Comparison of ENCODE assay signal across 7 mouse cellular contexts in the genomic region with DNA sequence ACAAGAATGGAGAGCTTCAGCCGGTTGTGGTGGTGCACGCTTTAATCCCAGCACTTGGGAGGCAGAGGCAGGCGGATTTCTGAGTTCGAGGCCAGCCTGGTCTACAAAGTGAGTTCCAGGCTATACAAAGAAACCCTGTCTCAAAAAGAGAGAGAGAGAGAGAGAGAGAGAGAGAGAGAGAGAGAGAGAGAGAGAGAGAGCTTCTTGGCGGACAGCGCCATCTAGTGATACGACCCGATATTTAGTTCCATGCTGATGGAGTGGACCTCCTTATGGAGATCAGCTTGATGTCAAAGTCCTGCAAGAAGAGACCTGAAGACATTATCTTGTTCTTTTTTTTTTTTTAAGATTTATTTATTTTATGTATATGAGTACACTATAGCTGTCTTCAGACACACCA. TPM values are rescaled to one million over a fixed set of nuclear protein-coding genes. Genes with fewer than 3 reads are reported as not detected.
DNase-seq lines count a peak whose midpoint lies in the region; ATAC-seq and TF ChIP-seq lines count a peak whose summit lies in the region.
"Not testable (repeated sequence)": the region's sequence is repeated elsewhere in the genome, so short reads cannot be mapped to it uniquely, and the experiment has no call there.

No protein-coding gene starts in this region.

- TF ChIP-seq CTCF in small intestine, adult 2 months (IDR thresholded peaks at IDR 0.05; ENCODE audit: extremely low read depth, insufficient read length, insufficient replicate concordance, low read depth, low read length): peak; percentile 48; the same call in 1 of the 2 replicates

- intact Hi-C loops in left cerebral cortex, postnatal 14 days (cut with DNase I): not testable (repeated sequence)

- H3K4me3 ChIP-seq in small intestine, adult 2 months (ENCODE audit: low read depth, low read length): not testable (repeated sequence)

- not testable (repeated sequence) for H3K36me3 ChIP-seq in small intestine, adult 2 months (ENCODE audit: control insufficient read depth, insufficient read depth, low read length)

- not testable (repeated sequence) for H3K27me3 ChIP-seq in small intestine, adult 2 months (ENCODE audit: control insufficient read depth, insufficient read depth, low read length)

- peak; percentile 81 for DNase-seq in NIH3T3 (ENCODE audit: low read depth)
- peak; percentile 65 to 72 for DNase-seq in cerebellum, adult 18-20 months
- peak; percentile 71 for DNase-seq in forelimb bud, embryonic 11.5 days (ENCODE audit: low read depth, low spot score)
- DNase-seq in induced T-regulatory cell, adult 2 months (ENCODE audit: low read depth): peak; percentile 83
- peak; percentile 29 to 67 for DNase-seq in left cerebral cortex, postnatal 14 days (ENCODE audit: low spot score in 2 of 2)

- peak; percentile 37; the same call in 1 of the 2 replicates for ATAC-seq in megakaryocyte, adult 5-6 weeks (ENCODE audit: poor library complexity, severe bottlenecking)

- H3K27ac ChIP-seq in small intestine, adult 2 months (ENCODE audit: insufficient read depth, low read depth, low read length): not testable (repeated sequence)

- WGBS in small intestine, adult 2 months: 32% methylated on average over 8 of the region's 8 CpGs

- H3K4me1 ChIP-seq in small intestine, adult 2 months (ENCODE audit: control insufficient read depth, insufficient read depth, insufficient read length, low read length): not testable (repeated sequence)

- TF ChIP-seq POLR2A in small intestine, adult 2 months (IDR thresholded peaks at IDR 0.05; ENCODE audit: low read depth, low read length): not testable (repeated sequence)

RNA-seq across cellular contexts. Expression of a gene that starts 7.3 kb away (rescaled TPM):
- 10 to 100 TPM; 21.8 to 22.2 TPM for total RNA-seq in left cerebral cortex, postnatal 14 days (2021)
- 13.8 and 14.2 TPM in 2 replicates for total RNA-seq in megakaryocyte, adult 5-6 weeks (2015)
- total RNA-seq in megakaryocyte, adult 5-6 weeks (2017): 7.6 and 10.0 TPM in 2 replicates
- 5.4 and 6.7 TPM in 2 replicates for polyA plus RNA-seq in small intestine, adult 2 months (2012; rRNA removed)

RNA-seq across cellular contexts. Expression of a gene that starts 30.1 kb away (rescaled TPM):
- total RNA-seq in left cerebral cortex, postnatal 14 days (2021): 100 to 1,000 TPM; 470 to 506 TPM
- 96.1 and 98.1 TPM in 2 replicates for total RNA-seq in megakaryocyte, adult 5-6 weeks (2015)
- total RNA-seq in megakaryocyte, adult 5-6 weeks (2017): 62.7 and 77.9 TPM in 2 replicates
- 22.8 and 40.8 TPM in 2 replicates for polyA plus RNA-seq in small intestine, adult 2 months (2012; rRNA removed)

Comparison
In these comparisons a context has a peak if more than half of its experiments do, and no peak if none do; other contexts are left out.
1. RNA of a gene that starts 30.1 kb away (total RNA-seq): 470 to 506 TPM in left cerebral cortex, postnatal 14 days; 62.7 to 98.1 TPM in megakaryocyte, adult 5-6 weeks; every median in the first group is over 4 times any median in the second.
2. Peak in every context shown above with its lines, with median percentiles within 50 percentile points of each other: DNase-seq.